Mouse (Mus musculus) neutrophil, adult 65 days (primary cell): ENCODE results near the gene AU022252. TPM values are rescaled to one million over a fixed set of nuclear protein-coding genes. Genes with fewer than 3 reads are reported as not detected.

ENCODE experiments used
- total RNA-seq: library from RNA; stranded (reverse); gene quantifications from 2 replicates; pipeline ENCODE4 v1.2.4, GENCODE M21; 2023

Gene AU022252
- total RNA-seq, result 2.3 and 4.0 TPM in 2 replicates

DNA sequence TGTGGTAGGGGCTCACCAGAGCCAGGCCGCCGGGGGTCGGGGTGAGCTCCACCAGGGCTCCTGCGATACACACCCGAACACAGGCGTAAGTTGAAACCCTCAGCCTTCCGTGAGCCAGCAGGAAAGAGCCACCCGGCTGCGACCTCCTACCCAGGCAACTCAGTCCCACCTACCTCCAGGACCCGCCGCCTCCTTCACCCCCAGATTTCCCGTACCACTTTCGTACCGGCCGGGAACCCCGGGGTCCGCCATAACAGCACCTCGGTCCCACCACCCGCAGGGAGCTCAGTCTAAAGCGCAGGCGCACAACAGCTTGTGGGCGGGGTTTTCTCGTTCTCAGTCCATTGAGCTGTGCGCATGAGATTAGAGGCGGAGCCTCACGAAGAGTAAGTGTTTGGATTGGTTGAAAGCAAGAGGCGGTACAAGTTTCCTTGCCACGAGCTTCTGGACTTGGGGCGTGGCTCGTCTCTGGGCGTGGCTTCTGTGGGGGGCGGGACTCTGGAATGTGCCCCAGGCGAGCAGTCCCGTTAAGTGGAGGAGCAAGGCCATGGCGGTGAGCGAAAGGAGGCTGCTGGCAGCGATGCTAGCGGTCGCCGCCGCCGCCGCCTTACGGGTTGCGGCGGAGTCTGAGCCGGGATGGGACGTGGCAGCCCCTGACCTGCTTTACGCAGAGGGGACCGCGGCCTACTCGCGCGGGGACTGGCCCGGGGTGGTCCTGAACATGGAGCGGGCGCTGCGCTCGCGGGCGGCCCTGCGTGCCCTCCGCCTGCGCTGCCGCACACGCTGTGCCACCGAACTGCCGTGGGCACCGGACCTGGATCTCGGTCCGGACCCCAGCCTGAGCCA lies at the start of gene AU022252, which contains the start of gene P3h1:
Gene AU022252 (minus strand): TSS at position 303 of the 846 bp plus-strand sequence.
Gene P3h1 (plus strand): TSS at position 506 of the 846 bp plus-strand sequence.

DNA sequence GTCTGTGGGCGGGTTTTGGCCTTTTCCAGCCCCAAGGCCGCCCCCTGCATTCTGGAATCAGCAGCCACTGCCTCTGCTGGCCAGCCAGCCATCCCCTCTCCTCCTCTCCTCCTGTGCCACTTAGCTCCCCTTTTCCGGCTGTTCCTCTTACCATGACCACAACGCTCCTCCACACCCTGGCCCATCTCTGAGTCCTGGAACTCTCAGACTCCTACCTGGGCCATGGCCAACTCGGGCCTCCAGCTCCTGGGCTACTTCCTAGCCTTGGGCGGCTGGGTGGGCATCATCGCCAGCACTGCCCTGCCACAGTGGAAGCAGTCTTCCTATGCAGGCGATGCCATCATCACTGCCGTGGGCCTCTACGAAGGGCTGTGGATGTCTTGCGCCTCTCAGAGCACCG lies 22.8 kb upstream of the AU022252 start, which contains the start of gene Cldn19:
Gene Cldn19 (plus strand): TSS at position 64 of the 400 bp plus-strand sequence.

DNA sequence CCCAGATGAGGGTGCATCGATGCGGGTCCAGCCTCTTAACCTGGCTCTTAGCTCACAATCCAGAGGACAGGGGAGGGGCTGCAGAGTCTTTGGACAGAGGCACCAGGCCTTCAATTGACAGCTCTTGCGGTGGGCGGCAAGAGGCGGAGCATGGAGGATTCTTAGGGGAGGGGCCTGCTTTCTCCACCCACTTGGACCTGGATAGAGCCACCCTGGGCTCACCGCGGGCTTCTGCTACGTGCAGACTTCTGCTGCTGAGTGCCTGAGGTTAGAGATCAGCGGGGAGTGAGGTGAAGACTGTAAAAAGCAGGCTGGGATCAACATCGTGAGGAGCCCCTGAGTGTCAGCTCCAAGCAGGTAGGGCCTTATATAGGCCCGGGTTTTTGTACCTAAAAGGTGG lies 14.3 kb downstream of the AU022252 start, which contains the start of gene Tmem269:
Gene Tmem269 (minus strand): TSS at position 49 of the 400 bp plus-strand sequence.

DNA sequence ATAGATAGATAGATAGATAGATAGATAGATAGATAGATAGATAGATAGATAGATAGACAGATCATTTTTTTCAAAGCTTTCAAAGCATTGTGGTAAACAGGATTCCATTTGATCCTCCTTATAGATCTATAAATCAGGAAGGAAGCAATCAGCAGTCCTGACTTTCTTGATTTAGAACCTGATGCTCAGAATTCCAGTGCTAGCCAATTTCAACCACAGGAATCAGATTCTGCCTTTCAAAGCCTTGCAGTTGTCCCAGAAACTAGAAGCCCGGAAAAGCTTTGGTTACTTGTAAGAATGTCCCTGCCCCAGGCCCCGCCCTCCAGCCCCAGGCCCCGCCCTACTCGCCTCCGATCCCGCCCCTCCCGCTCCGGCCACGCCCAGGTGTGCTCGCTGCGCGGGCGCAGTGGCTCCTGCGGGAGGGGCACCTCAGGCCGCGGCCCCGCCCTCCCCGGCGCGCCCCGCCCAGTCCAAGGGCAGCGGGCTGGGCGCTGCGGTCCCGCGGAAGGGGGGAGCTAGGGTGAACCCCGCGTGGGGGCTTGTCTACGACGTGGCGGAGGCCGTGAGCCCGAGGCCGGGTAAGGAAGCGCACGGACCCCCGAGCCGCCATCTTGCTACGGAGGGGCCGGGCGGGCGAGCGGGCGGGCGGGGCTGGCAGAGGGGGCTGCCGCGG lies 37.5 kb downstream of the AU022252 start, which contains the start of gene Svbp:
Gene Svbp (plus strand): TSS at position 398 of the 673 bp plus-strand sequence.

DNA sequence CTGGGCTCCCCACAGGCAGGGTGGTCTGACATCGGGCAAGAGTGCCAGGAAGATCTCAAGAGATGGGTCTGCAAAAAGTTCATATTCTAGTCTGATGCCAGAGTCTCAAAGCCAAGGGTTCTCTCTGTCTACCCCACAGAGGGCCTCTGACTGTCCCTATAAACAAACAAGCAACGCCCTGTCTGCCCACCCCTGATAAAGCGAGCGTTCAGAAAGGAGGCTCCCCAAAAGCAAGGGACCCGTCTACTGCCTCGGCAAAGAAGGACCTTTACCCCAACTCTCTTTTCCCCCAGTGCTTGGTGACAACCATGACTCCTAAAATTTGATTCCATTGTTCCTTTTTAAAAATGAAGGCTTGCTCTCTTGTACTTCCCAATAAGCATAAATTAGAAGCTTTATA lies 42.6 kb downstream of the AU022252 start, which contains the start of gene Ermap:
Gene Ermap (minus strand): TSS at position 148 of the 400 bp plus-strand sequence.

DNA sequence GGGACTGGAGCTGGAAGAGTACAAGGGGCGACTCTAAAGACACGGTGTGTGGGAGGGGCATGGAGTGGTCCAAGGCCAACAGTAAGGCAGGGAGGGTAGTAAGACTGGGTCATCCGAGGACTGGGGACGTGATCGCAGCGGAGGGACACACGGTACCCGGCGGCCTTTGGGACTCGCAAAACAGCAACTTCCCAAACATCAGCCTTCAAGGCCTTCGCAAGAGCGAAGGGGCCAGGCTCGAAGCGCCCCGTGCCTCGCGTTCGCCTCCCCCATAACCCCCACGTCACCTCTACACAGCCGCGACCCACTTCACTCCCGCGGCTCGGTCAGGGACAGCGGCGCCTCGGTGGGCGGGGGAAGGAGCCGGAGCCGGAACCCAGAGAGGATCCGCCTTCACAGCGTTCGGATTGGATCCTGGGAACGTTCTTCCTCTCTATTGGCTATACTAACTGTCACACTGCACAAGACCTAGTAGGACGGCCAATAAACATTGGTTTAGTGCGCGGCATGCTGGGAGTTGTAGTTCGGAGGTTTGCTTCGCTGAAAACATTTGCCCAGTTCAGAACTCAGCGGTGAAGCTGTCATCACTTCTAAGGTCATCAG lies 58.6 kb downstream of the AU022252 start, which contains the start of gene Zfp691:
Gene Zfp691 (minus strand): TSS at position 345 of the 603 bp plus-strand sequence.

Other genes starting within 250 kb of the AU022252 start
- gene Slc2a1, start 124.0 kb downstream of the AU022252 start, total RNA-seq, result 47.9 and 69.2 TPM in 2 replicates
- 3.4 and 5.6 TPM in 2 replicates for gene Zfp691, start 58.5 kb downstream of the AU022252 start, total RNA-seq
- 3.8 and 7.3 TPM in 2 replicates for gene Ermap, start 42.7 kb downstream of the AU022252 start, total RNA-seq
- 5.2 and 7.2 TPM in 2 replicates for gene Svbp, start 37.4 kb downstream of the AU022252 start, total RNA-seq
- gene Tmem269, start 14.5 kb downstream of the AU022252 start, total RNA-seq, result not detected in 2 replicates
- 1.5 and 4.1 TPM in 2 replicates for gene P3h1, start 203 bp upstream of the AU022252 start, total RNA-seq
- not detected in 2 replicates for gene Cldn19, start 22.7 kb upstream of the AU022252 start, total RNA-seq
- gene Ybx1, start 61.9 kb upstream of the AU022252 start, total RNA-seq, result 294 and 313 TPM in 2 replicates
- 14.5 and 19.0 TPM in 2 replicates for gene Ppih, start 87.8 kb upstream of the AU022252 start, total RNA-seq
- not detected in 2 replicates for gene Ccdc30, start 182.8 kb upstream of the AU022252 start, total RNA-seq
- gene Ppcs, start 189.7 kb upstream of the AU022252 start, total RNA-seq, result 0.51 and 1.3 TPM in 2 replicates
- gene Zmynd12, start 190.1 kb upstream of the AU022252 start, total RNA-seq, result not detected in 2 replicates